Mouse (Mus musculus) hindbrain, postnatal 0 days (tissue): ENCODE results near the gene Ctu1. TPM values are rescaled to one million over a fixed set of nuclear protein-coding genes. Genes with fewer than 3 reads are reported as not detected.

Source experiments
- ATAC-seq: fragments of 200-750 bp; cut with Nextera tagmentation; 2 replicates; pipeline ENCODE4 v1.8.0; 2017; ENCODE audit warnings: mild to moderate bottlenecking, moderate TSS enrichment, moderate library complexity
- DNase-seq: peaks from one replicate; pipeline ENCODE4 v3.0.0-alpha.2; 2015; ENCODE audit warnings: low spot score
- H3K27ac ChIP-seq: fragments of 300-500 bp; sonication (generic); 2 replicates; pipeline ENCODE4 v1.5.1; 2014; ENCODE audit warnings: mild to moderate bottlenecking
- H3K27me3 ChIP-seq: fragments of 300-500 bp; sonication (generic); 2 replicates; pipeline ENCODE4 v1.6.1; 2014; ENCODE audit warnings: low read length, mixed read lengths; ENCODE audit not compliant: insufficient read depth
- H3K36me3 ChIP-seq: fragments of 300-500 bp; sonication (generic); 2 replicates; pipeline ENCODE4 v1.6.1; 2014; ENCODE audit warnings: low read length, mixed read lengths; ENCODE audit not compliant: insufficient read depth
- H3K4me1 ChIP-seq: fragments of 300-500 bp; sonication (generic); 2 replicates; pipeline ENCODE4 v1.6.1; 2014; ENCODE audit warnings: antibody characterized with exemption, low read length, mixed read lengths; ENCODE audit not compliant: insufficient read depth
- H3K4me2 ChIP-seq: fragments of 300-500 bp; sonication (generic); 2 replicates; pipeline ENCODE4 v1.6.1; 2014; ENCODE audit warnings: low read depth, mild to moderate bottlenecking, low read length, moderate library complexity, mixed read lengths
- H3K4me3 ChIP-seq: fragments of 300-500 bp; sonication (generic); 2 replicates; pipeline ENCODE4 v1.5.1; 2014; ENCODE audit warnings: low read length
- H3K9ac ChIP-seq: fragments of 300-500 bp; sonication (generic); replicated peaks from 2 replicates; pipeline ENCODE4 v1.6.1; 2014; ENCODE audit warnings: mild to moderate bottlenecking, low read length, moderate library complexity, mixed read lengths
- H3K9me3 ChIP-seq: fragments of 300-500 bp; sonication (generic); 2 replicates; pipeline ENCODE4 v1.6.1; 2016; ENCODE audit warnings: low read length, mixed read lengths
- CTCF ChIP-seq: IDR thresholded peaks from 2 replicates; pipeline ENCODE4 v1.5.1; 2016; ENCODE audit warnings: antibody characterized with exemption, control low read depth, low read depth
- WGBS: fragments of 180-500 bp; shearing (Covaris S2); extraction: QIAGEN DNeasy Blood & Tissue Kit; methylation state at CpG from one replicate; pipeline ENCODE4 v1.1.7; 2014; 5-methylcytosine and 5-hydroxymethylcytosine counted together
- polyA plus RNA-seq: library from polyadenylated mRNA; unstranded; fragments of >200 nt; fragmentation: Nextera tagmentation; extraction: Ambion mirVana; gene quantifications from 2 replicates; pipeline ENCODE4 v1.2.1, GENCODE M21; 2015
- total RNA-seq: library from RNA; depleted of rRNA; stranded (reverse); fragments of >200 nt; gene quantifications from 2 replicates; pipeline ENCODE4 v1.2.3, GENCODE M21; 2014

The Ctu1 gene
- total and polyA plus RNA-seq, 2 experiments from 2014 or later: 14.5 to 32.4 TPM

GRCm38 (mm10) chr7:43636194-43636593, 35.6 kb upstream of the Ctu1 start:
- DNase-seq: no peak
- H3K4me1 ChIP-seq: no peaks in the 10 kb centered on the region
- no peak for ATAC-seq
- H3K4me2 ChIP-seq: no peak overlapping the region
- no peak overlapping the region for H3K27ac ChIP-seq
- no peaks in the 10 kb centered on the region for H3K36me3 ChIP-seq
- H3K4me3 ChIP-seq: no peak overlapping the region
- no peaks in the 10 kb centered on the region for H3K27me3 ChIP-seq
- no peaks in the 10 kb centered on the region for H3K9me3 ChIP-seq
- WGBS: 71% methylated on average over 2 of the region's 2 CpGs
- no peak overlapping the region for H3K9ac ChIP-seq
- TF ChIP-seq CTCF: no peak

GRCm38 (mm10) chr7:43637118-43637517, 34.7 kb upstream of the Ctu1 start:
- Histone ChIP-seq H3K4me3 (no peak overlapping the region), H3K36me3 (no peaks in the 10 kb centered on the region), H3K4me2 (no peak overlapping the region), H3K9me3 (no peaks in the 10 kb centered on the region), H3K27ac (no peak overlapping the region), H3K9ac (no peak overlapping the region), H3K27me3 (no peaks in the 10 kb centered on the region), H3K4me1 (no peaks in the 10 kb centered on the region)
- no peak for TF ChIP-seq CTCF
- no peak for DNase-seq
- 57% methylated on average over 1 of the region's 1 CpGs for WGBS
- ATAC-seq: no peak

- no peak overlapping the region for H3K27ac ChIP-seq
- DNase-seq: no peak
- ATAC-seq: no peak
- H3K9me3 ChIP-seq: no peaks in the 10 kb centered on the region
- H3K4me3 ChIP-seq: no peak overlapping the region
- 83% methylated on average over 5 of the region's 5 CpGs for WGBS
- no peaks in the 10 kb centered on the region for H3K36me3 ChIP-seq
- no peak overlapping the region for H3K9ac ChIP-seq
- TF ChIP-seq CTCF: no peak
- no peaks in the 10 kb centered on the region for H3K4me1 ChIP-seq
- no peaks in the 10 kb centered on the region for H3K27me3 ChIP-seq
- H3K4me2 ChIP-seq: no peak overlapping the region
Measured at GRCm38 (mm10) chr7:43642587-43642986, 29.2 kb upstream of the Ctu1 start.

- Histone ChIP-seq H3K36me3 (no peaks in the 10 kb centered on the region), H3K27me3 (no peaks in the 10 kb centered on the region), H3K4me3 (no peak overlapping the region), H3K9me3 (no peaks in the 10 kb centered on the region), H3K4me1 (no peaks in the 10 kb centered on the region), H3K4me2 (no peak overlapping the region), H3K9ac (no peak overlapping the region), H3K27ac (no peak overlapping the region)
- WGBS: 82% methylated on average over 17 of the region's 17 CpGs
- TF ChIP-seq CTCF: no peak
- ATAC-seq (no peak), DNase-seq (no peak)
Measured at GRCm38 (mm10) chr7:43643046-43643652, 28.7 kb upstream of the Ctu1 start.

GRCm38 (mm10) chr7:43652683-43653082, 19.1 kb upstream of the Ctu1 start:
- H3K4me2 ChIP-seq: no peak overlapping the region
- H3K27ac ChIP-seq: no peak overlapping the region
- H3K36me3 ChIP-seq: no peaks in the 10 kb centered on the region
- H3K27me3 ChIP-seq: no peaks in the 10 kb centered on the region
- no peak for TF ChIP-seq CTCF
- ATAC-seq (no peak), DNase-seq (no peak)
- no peak overlapping the region for H3K4me3 ChIP-seq
- no peaks in the 10 kb centered on the region for H3K4me1 ChIP-seq
- 90% methylated on average over 6 of the region's 6 CpGs for WGBS
- no peaks in the 10 kb centered on the region; the same call in 1 of the 2 replicates for H3K9me3 ChIP-seq
- no peak overlapping the region for H3K9ac ChIP-seq

GRCm38 (mm10) chr7:43654519-43654918, 17.3 kb upstream of the Ctu1 start:
- ATAC-seq: no peak
- H3K4me1 ChIP-seq: no peaks in the 10 kb centered on the region
- no peak overlapping the region for H3K4me2 ChIP-seq
- no peak overlapping the region for H3K9ac ChIP-seq
- no peaks in the 10 kb centered on the region; the same call in 1 of the 2 replicates for H3K9me3 ChIP-seq
- H3K27me3 ChIP-seq: no peaks in the 10 kb centered on the region
- H3K36me3 ChIP-seq: no peaks in the 10 kb centered on the region
- WGBS: 83% methylated on average over 3 of the region's 3 CpGs
- no peak for TF ChIP-seq CTCF
- DNase-seq: no peak
- no peak overlapping the region for H3K27ac ChIP-seq
- H3K4me3 ChIP-seq: no peak overlapping the region

GRCm38 (mm10) chr7:43656232-43656631, 15.6 kb upstream of the Ctu1 start:
- DNase-seq (no peak), ATAC-seq (no peak)
- Histone ChIP-seq H3K9ac (no peak overlapping the region), H3K27me3 (no peaks in the 10 kb centered on the region), H3K27ac (no peak overlapping the region), H3K9me3 (no peaks in the 10 kb centered on the region; the same call in 1 of the 2 replicates), H3K36me3 (no peaks in the 10 kb centered on the region), H3K4me3 (no peak overlapping the region), H3K4me2 (no peak overlapping the region), H3K4me1 (no peaks in the 10 kb centered on the region)
- WGBS: 73% methylated on average over 6 of the region's 6 CpGs
- TF ChIP-seq CTCF: no peak
